Mouse (Mus musculus) lung, embryonic 14.5 days (tissue): ENCODE measurements around the gene Dop1b. TPM values are rescaled to one million over a fixed set of nuclear protein-coding genes. Genes with fewer than 3 reads are reported as not detected.
"Not testable (repeated sequence)": the region's sequence is repeated elsewhere in the genome, so short reads cannot be mapped to it uniquely, and the experiment has no call there.

ENCODE experiments used
- ATAC-seq: fragments of 200-750 bp; cut with Nextera tagmentation; 2 replicates; pipeline ENCODE4 v1.8.0; 2017; ENCODE audit warnings: mild to moderate bottlenecking, moderate TSS enrichment, moderate library complexity; ENCODE audit not compliant: insufficient read depth
- DNase-seq: peaks from one replicate; pipeline ENCODE4 v3.0.0-alpha.2; 2015
- H3K27ac ChIP-seq: fragments of 300-500 bp; sonication (generic); 2 replicates; pipeline ENCODE4 v1.5.1; 2014; ENCODE audit warnings: low read depth, mild to moderate bottlenecking, moderate library complexity
- H3K27me3 ChIP-seq: fragments of 300-500 bp; sonication (generic); 2 replicates; pipeline ENCODE4 v1.6.1; 2014; ENCODE audit warnings: low read length, control low read depth; ENCODE audit not compliant: insufficient read depth
- H3K36me3 ChIP-seq: fragments of 300-500 bp; sonication (generic); 2 replicates; pipeline ENCODE4 v1.6.1; 2014; ENCODE audit warnings: control low read depth; ENCODE audit not compliant: insufficient read depth
- H3K4me1 ChIP-seq: fragments of 300-500 bp; sonication (generic); 2 replicates; pipeline ENCODE4 v1.6.1; 2014; ENCODE audit warnings: antibody characterized with exemption, control low read depth; ENCODE audit not compliant: insufficient read depth
- H3K4me2 ChIP-seq: fragments of 300-500 bp; sonication (generic); 2 replicates; pipeline ENCODE4 v1.6.1; 2014; ENCODE audit warnings: mild to moderate bottlenecking
- H3K4me3 ChIP-seq: fragments of 300-500 bp; sonication (generic); 2 replicates; pipeline ENCODE4 v1.5.1; 2014; ENCODE audit warnings: low read depth, low read length
- H3K9ac ChIP-seq: fragments of 300-500 bp; sonication (generic); 2 replicates; pipeline ENCODE4 v1.6.1; 2014
- H3K9me3 ChIP-seq: fragments of 300-500 bp; sonication (generic); 2 replicates; pipeline ENCODE4 v1.6.1; 2016; ENCODE audit warnings: low read depth, low read length, control low read depth
- CTCF ChIP-seq: IDR thresholded peaks from 2 replicates; pipeline ENCODE4 v1.5.1; 2016; ENCODE audit warnings: antibody characterized with exemption, low read depth
- WGBS: fragments of 180-500 bp; shearing (Covaris S2); extraction: QIAGEN DNeasy Blood & Tissue Kit; methylation state at CpG from one replicate; pipeline ENCODE4 v1.1.7; 2014; 5-methylcytosine and 5-hydroxymethylcytosine counted together
- polyA plus RNA-seq: library from polyadenylated mRNA; unstranded; fragments of >200 nt; fragmentation: Nextera tagmentation; extraction: Ambion mirVana; gene quantifications from 2 replicates; pipeline ENCODE4 v1.2.1, GENCODE M21; 2014

Dop1b gene
- polyA plus RNA-seq, 1 experiment from 2014 or later, result 13.4 TPM

- no peak overlapping the region for H3K4me3 ChIP-seq
- no peaks in the 10 kb centered on the region for H3K36me3 ChIP-seq
- peaks cover under 1% of the 10 kb centered on the region; the same call in 1 of the 2 replicates for H3K4me1 ChIP-seq
- H3K27ac ChIP-seq, result no peak overlapping the region
- H3K4me2 ChIP-seq, result no peak overlapping the region
- WGBS, result 62% methylated on average over 9 of the region's 9 CpGs
- TF ChIP-seq CTCF, result no peak
- DNase-seq (no peak), ATAC-seq (no peak)
- H3K9me3 ChIP-seq, result no peaks in the 10 kb centered on the region
- H3K9ac ChIP-seq, result no peak overlapping the region
- H3K27me3 ChIP-seq, result peaks cover 30% of the 10 kb centered on the region
Measured at GRCm38 (mm10) chr16:93679165-93679564, 32.5 kb upstream of the Dop1b start.

GRCm38 (mm10) chr16:93682156-93682688 lies 29.5 kb upstream of the Dop1b start:
- Histone ChIP-seq H3K4me2 (peak overlapping the region; percentile 96), H3K27ac (no peak overlapping the region), H3K36me3 (no peaks in the 10 kb centered on the region), H3K27me3 (peaks cover 43% of the 10 kb centered on the region), H3K9me3 (no peaks in the 10 kb centered on the region), H3K4me3 (peak overlapping the region; percentile 48), H3K4me1 (peaks cover 3% of the 10 kb centered on the region; the same call in 1 of the 2 replicates), H3K9ac (no peak overlapping the region)
- 20% methylated on average over 13 of the region's 13 CpGs for WGBS
- no peak for TF ChIP-seq CTCF
- ATAC-seq (no peak), DNase-seq (no peak)

DNA sequence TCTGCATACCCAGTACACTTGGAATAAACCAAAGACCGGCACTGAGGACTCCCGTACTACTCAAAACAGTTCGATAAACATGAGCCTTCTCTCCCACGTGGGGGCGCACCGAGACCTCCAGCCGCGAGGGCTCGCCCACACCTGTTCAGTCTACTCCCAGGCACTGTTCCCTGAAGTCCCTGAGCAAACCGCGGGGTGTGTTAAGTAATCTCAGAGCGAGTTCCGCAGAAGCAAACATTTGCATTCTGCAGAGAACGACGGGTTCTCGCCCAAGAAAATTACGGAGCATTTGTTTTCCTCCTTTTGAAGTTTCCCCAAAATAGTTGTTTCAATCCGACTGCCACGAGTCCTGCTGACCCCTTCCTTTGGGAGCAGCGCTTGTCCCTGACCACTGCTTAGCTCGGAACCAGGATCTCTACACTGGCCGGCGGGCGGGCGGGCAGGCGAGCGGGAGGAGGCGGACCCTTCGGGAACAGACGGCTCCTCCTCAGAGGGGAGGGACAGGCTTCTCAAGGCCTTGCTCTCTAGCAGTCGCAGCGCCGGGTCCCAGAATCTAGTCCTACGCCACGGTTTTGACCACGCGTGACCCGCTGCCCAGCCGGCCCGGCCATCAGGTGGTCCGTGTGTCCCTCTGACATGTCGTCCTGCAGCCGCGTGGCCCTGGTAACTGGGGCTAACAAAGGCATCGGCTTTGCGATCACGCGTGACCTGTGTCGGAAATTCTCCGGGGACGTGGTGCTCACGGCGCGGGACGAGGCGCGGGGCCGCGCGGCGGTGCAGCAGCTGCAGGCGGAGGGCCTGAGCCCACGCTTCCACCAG lies 28.8 kb upstream of the Dop1b start, which contains the start of gene Cbr3:
TSS of gene Cbr3 (plus strand) at position 527 of the 819 bp plus-strand sequence.
- TF ChIP-seq CTCF, result peak; percentile 73
- H3K9me3 ChIP-seq, result no peaks in the 10 kb centered on the region
- H3K36me3 ChIP-seq, result no peaks in the 10 kb centered on the region
- H3K9ac ChIP-seq, result peak within 1 kb of the TSS; percentile 51
- under 1% methylated on average over 63 of the region's 63 CpGs for WGBS
- H3K27ac ChIP-seq, result no peak within 1 kb of the TSS
- H3K4me1 ChIP-seq, result peaks cover 3% of the 10 kb centered on the region; the same call in 1 of the 2 replicates
- peaks cover 43% of the 10 kb centered on the region for H3K27me3 ChIP-seq
- peak within 1 kb of the TSS; percentile 48 for H3K4me3 ChIP-seq
- peak; percentile 81 for DNase-seq
- H3K4me2 ChIP-seq, result peak within 1 kb of the TSS; percentile 96
- ATAC-seq, result peak; percentile 92

- H3K9ac ChIP-seq, result peak overlapping the region; percentile 51
- peak overlapping the region; percentile 96 for H3K4me2 ChIP-seq
- H3K27me3 ChIP-seq, result peaks cover 43% of the 10 kb centered on the region
- no peaks in the 10 kb centered on the region for H3K9me3 ChIP-seq
- TF ChIP-seq CTCF, result no peak
- DNase-seq (peak; percentile 60), ATAC-seq (peak; percentile 18)
- WGBS, result under 1% methylated on average over 53 of the region's 53 CpGs
- H3K4me3 ChIP-seq, result peak overlapping the region; percentile 48
- H3K27ac ChIP-seq, result no peak overlapping the region
- H3K4me1 ChIP-seq, result peaks cover 3% of the 10 kb centered on the region; the same call in 1 of the 2 replicates
- no peaks in the 10 kb centered on the region for H3K36me3 ChIP-seq
Measured at GRCm38 (mm10) chr16:93683508-93684236, 28.0 kb upstream of the Dop1b start.

- no peaks in the 10 kb centered on the region for H3K9me3 ChIP-seq
- ATAC-seq (no peak), DNase-seq (no peak)
- no peak overlapping the region for H3K9ac ChIP-seq
- H3K4me2 ChIP-seq, result peak overlapping the region; percentile 96
- no peak overlapping the region for H3K27ac ChIP-seq
- H3K4me3 ChIP-seq, result peak overlapping the region; percentile 48
- WGBS, result 34% methylated on average over 7 of the region's 7 CpGs
- no peak for TF ChIP-seq CTCF
- H3K4me1 ChIP-seq, result peaks cover 3% of the 10 kb centered on the region; the same call in 1 of the 2 replicates
- H3K27me3 ChIP-seq, result peaks cover 43% of the 10 kb centered on the region
- H3K36me3 ChIP-seq, result no peaks in the 10 kb centered on the region
Measured at GRCm38 (mm10) chr16:93684441-93684840, 27.3 kb upstream of the Dop1b start.

DNA sequence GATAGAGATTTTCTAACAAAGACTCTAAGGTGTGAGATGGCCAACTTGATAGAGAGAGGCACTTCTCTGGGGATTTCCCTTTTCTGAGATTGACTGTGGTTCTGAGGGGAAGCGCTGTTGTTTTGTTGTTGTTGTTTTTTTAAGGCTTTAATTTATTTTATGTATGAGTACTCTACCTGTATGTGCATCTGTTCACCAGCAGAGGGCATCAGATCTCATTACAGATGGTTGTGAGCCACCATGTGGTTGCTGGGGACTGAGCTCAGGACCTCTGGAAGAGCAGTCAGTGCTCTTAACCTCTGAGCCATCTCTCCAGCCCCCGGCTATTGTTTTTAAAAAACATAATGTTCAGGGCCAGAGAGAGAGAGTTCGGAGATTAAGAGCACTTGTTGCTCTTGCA lies 25.9 kb upstream of the Dop1b start:
- H3K4me2 ChIP-seq, H3K9me3 ChIP-seq, H3K4me1 ChIP-seq, DNase-seq, H3K4me3 ChIP-seq, ATAC-seq, H3K9ac ChIP-seq, H3K27ac ChIP-seq, H3K36me3 ChIP-seq: not testable (repeated sequence)
- 93% methylated on average over 3 of the region's 3 CpGs for WGBS
- H3K27me3 ChIP-seq, result peaks cover 43% of the 10 kb centered on the region
